Mouse (Mus musculus) brain, embryonic 18.5 days (tissue): ENCODE measurements at regions not wholly inside any gene's neighbourhood (a gene's known extent, or its start where the extent isn't known, plus 50 kb on each side); places are given as distances from the start of the nearest gene placed in this dataset.

Experiments
- DNase-seq: peaks from one replicate; pipeline ENCODE4 v3.0.0-alpha.2; 2012; ENCODE audit warnings: low read depth, low spot score

DNA sequence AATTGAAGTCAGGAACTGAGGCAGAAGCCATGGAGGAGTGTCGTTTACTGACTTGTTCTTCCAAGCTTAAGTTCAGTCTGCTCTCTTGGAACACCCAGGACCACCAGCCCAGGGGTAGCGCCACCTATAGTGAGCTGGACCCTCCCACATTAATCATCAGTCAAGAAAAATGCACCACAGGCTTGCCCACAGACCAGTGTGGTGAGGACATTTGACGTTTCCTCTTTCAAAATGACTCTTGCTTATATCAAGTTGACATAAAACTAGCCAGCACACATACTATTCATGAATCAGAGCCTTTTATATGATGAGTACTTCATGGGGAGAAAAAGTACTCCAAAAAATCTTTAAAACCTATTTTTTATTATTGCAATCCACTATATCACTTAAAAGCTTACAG lies 69.7 kb upstream of the Paip1 start:
- DNase-seq = no peak

GRCm38 (mm10) chr13:119363379-119363778 lies 65.0 kb upstream of the Paip1 start:
- DNase-seq = no peak

DNA sequence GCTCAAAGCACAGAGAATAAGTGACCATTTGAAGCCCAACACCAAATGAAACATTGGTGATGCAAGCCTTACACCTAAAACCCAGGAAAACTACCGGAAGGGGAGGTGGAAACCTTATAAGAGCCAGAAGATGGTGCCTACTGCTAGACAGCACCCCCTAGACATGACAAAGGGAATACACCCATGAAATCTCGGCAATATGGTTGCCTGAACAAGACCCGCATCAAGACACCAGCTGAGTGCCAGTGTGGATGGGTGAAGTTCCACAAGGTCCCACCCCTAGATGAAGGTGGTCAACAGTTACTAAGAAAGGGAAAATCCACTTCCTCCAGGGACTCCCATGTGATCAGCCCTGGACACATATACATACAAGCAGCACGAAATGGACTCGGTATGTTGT lies 64.2 kb upstream of the Paip1 start:
- no peak for DNase-seq

GRCm38 (mm10) chr13:119367544-119367943 lies 60.9 kb upstream of the Paip1 start:
- no peak for DNase-seq

DNA sequence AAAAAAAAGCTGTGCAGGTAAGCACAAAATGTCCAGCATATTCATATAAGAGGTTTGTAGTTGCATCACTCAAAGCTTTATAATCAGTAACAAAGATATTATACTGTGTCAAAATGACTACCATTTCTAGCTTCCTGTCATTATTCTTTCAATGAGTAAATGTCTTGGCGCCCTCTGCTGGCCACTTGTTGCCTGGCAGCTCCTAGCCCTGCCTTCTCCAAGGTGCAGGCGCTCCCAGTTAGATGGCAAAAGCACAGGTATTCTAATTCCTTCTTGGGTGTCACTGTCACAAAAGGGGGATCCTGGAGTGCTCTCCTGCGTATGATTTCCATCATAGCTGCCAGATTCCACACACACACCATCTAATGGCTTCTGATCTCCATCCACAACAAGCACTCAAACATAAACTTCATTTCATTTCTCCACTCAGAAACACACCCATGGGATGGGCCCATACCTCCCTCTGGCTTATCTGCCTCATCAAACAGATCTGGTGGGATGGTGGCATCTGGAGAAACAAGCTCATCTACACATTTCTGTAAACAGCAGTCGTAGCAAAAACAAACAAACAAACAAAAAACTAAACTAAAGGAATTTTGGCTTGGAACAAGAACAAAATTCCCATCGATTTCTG lies 49.9 kb upstream of the Paip1 start:
- DNase-seq = no peak
